Mouse (Mus musculus) C2C12 (cell line): ENCODE measurements around the gene Ifi208.
"Not testable (repeated sequence)": the region's sequence is repeated elsewhere in the genome, so short reads cannot be mapped to it uniquely, and the experiment has no call there.

Source experiments
- CEBPB ChIP-seq: IDR thresholded peaks from one replicate; pipeline ENCODE4 v1.6.1; 2011; ENCODE audit warnings: low read depth, mild to moderate bottlenecking, control low read depth, moderate library complexity
- CTCF ChIP-seq: IDR thresholded peaks from one replicate; pipeline ENCODE4 v1.5.1; 2011; ENCODE audit not compliant: control insufficient read depth, insufficient read depth, insufficient read length
- MAX ChIP-seq: IDR thresholded peaks from one replicate; pipeline ENCODE4 v1.6.1; 2011; ENCODE audit warnings: mild to moderate bottlenecking, control low read depth
- MYOG ChIP-seq: IDR thresholded peaks from one replicate; pipeline ENCODE4 v1.6.1; 2011; ENCODE audit not compliant: control insufficient read depth, insufficient read length; ENCODE audit errors: extremely low read depth
- USF1 ChIP-seq: IDR thresholded peaks from one replicate; pipeline ENCODE4 v1.6.1; 2011; ENCODE audit warnings: low read depth, mild to moderate bottlenecking, control low read depth, moderate library complexity

DNA sequence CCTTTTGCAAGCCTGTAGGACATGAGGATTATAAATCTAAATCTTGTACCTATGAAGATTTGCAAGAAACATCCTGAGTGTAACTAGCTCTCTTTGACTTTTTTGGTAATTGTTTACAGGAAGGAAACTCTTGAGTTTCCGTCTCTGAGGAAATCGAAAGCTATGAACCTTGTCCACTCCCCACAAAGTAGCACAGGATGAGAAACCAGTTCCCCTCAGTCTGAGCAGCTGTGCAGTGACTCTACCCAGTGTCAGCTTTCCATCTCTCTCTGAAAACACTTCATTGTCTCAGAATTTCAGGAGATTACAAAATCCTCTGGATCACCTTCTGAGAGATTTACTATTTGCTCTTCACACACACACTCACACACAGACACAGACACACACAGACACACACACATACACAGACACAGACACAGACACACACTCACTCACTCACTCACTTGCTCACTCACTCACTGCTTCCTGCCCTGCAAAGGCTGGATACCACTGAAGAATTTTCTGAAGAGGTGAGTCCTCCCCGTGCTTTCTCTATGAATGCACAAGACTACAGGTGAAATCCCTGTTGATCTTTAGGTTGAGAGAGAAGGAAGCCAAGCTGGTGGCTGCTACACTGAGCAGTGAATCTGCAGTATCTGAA lies at the start of gene Ifi208:
- TF ChIP-seq CTCF, CEBPB, USF1, MYOG, MAX: not testable (repeated sequence)
